Mouse (Mus musculus) bone marrow, adult 2 months (tissue): ENCODE measurements at regions not wholly inside any gene's neighbourhood (a gene's known extent, or its start where the extent isn't known, plus 50 kb on each side); places are given as distances from the start of the nearest gene placed in this dataset.

Experiments
- CTCF ChIP-seq: fragments of 200-500 bp; IDR thresholded peaks from 2 replicates; pipeline ENCODE4 v1.5.1; 2011; ENCODE audit warnings: low read length, control low read depth; ENCODE audit not compliant: control insufficient read depth, insufficient read depth
- POLR2A ChIP-seq: fragments of 200-500 bp; IDR thresholded peaks from 2 replicates; pipeline ENCODE4 v1.6.1; 2011; ENCODE audit warnings: low read depth, mild to moderate bottlenecking, control low read depth, low read length, borderline replicate concordance; ENCODE audit not compliant: control insufficient read depth

- no peak for TF ChIP-seq CTCF
- TF ChIP-seq POLR2A: no peak
These were observed 465.3 kb upstream of the Smim15 start for GRCm38 (mm10) chr13:107578968-107579367.
